Mouse (Mus musculus) heart, embryonic 14.5 days (tissue): ENCODE measurements at regions not wholly inside any gene's neighbourhood (a gene's known extent, or its start where the extent isn't known, plus 50 kb on each side); places are given as distances from the start of the nearest gene placed in this dataset.

Experiments used
- ATAC-seq: fragments of 200-750 bp; cut with Nextera tagmentation; 2 replicates; pipeline ENCODE4 v1.8.0; 2017; ENCODE audit warnings: low read depth, moderate TSS enrichment; ENCODE audit not compliant: insufficient number of reproducible peaks, insufficient read depth, low FRiP score
- H3K27ac ChIP-seq, 2 experiments: fragments of 200-500 bp in 1 of 2; fragments of 300-500 bp in 1 of 2; sonication (generic) in 1 of 2; replicated peaks in 1 of 2; 2 replicates each; pipeline ENCODE4 v1.5.1; 2012 to 2014; ENCODE audit warnings: low read depth in 2 of 2, low read length in 2 of 2, control low read depth in 1 of 2, mild to moderate bottlenecking in 1 of 2, mixed read lengths in 1 of 2; ENCODE audit not compliant: control insufficient read depth in 1 of 2, insufficient read depth in 1 of 2
- H3K27me3 ChIP-seq: fragments of 300-500 bp; sonication (generic); 2 replicates; pipeline ENCODE4 v1.6.1; 2014; ENCODE audit warnings: mild to moderate bottlenecking, low read length, control low read depth; ENCODE audit not compliant: control insufficient read depth, insufficient read depth
- H3K36me3 ChIP-seq: fragments of 300-500 bp; sonication (generic); 2 replicates; pipeline ENCODE4 v1.6.1; 2014; ENCODE audit warnings: mild to moderate bottlenecking, control low read depth, low read length, mixed read lengths; ENCODE audit not compliant: control insufficient read depth, insufficient read depth
- H3K4me1 ChIP-seq, 2 experiments: fragments of 200-500 bp in 1 of 2; fragments of 300-500 bp in 1 of 2; sonication (generic) in 1 of 2; 2 replicates each; pipeline ENCODE4 v1.6.1; 2012 to 2014; ENCODE audit warnings: low read length in 2 of 2, control low read depth in 1 of 2, mixed read lengths in 1 of 2; ENCODE audit not compliant: control insufficient read depth in 2 of 2, insufficient read depth in 2 of 2
- H3K4me2 ChIP-seq: fragments of 300-500 bp; sonication (generic); 2 replicates; pipeline ENCODE4 v1.6.1; 2014; ENCODE audit warnings: mild to moderate bottlenecking, low read length
- H3K4me3 ChIP-seq, 2 experiments: fragments of 200-500 bp in 1 of 2; fragments of 300-500 bp in 1 of 2; sonication (generic) in 1 of 2; 2 replicates each; pipeline ENCODE4 v1.5.1; 2012 to 2014; ENCODE audit warnings: low read length in 2 of 2, mild to moderate bottlenecking in 2 of 2, control low read depth in 1 of 2, low read depth in 1 of 2, moderate library complexity in 1 of 2; ENCODE audit not compliant: control insufficient read depth in 1 of 2, insufficient read depth in 1 of 2
- H3K9ac ChIP-seq: fragments of 300-500 bp; sonication (generic); 2 replicates; pipeline ENCODE4 v1.6.1; 2014; ENCODE audit warnings: mild to moderate bottlenecking, low read length
- H3K9me3 ChIP-seq: fragments of 300-500 bp; sonication (generic); 2 replicates; pipeline ENCODE4 v1.6.1; 2016; ENCODE audit warnings: low read length, control low read depth; ENCODE audit not compliant: control insufficient read depth
- WGBS: fragments of 180-500 bp; shearing (Covaris S2); extraction: QIAGEN DNeasy Blood & Tissue Kit; methylation state at CpG from one replicate; pipeline ENCODE4 v1.1.7; 2014; 5-methylcytosine and 5-hydroxymethylcytosine counted together

DNA sequence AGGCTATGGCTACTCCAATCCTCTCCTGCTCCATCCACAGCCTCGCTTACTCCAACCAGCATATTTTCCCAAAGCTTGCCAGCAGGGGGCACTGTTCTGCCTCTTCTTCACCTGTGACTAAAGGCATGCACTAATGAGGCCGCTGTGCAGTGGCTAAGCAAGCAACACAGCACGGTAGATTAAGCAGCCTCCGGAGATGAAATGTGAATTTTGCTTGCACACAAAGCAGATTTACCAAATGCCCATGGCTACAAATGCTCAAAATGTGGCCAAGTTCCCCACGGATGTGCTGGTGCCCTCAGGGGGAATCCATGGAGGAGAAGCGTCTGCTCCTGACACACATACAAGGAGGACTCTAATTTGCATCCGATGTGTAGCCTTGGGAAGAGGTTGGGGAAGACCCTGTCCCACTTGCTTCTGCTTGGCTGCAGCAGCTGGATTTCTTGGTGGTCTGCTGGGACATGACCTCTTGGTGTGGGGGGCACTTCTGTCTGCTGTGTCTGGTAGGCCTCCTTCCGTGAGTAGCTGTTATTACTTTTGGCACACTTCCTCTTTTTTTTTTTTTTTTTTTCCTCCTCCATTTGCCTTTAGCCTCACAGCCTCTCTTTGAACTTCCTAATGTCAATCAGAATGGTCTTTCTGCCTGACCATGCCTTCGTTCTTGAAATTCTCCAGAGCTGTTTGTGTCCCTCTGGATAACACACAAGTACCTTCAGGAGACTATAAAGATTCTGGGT is 221.1 kb upstream of the Ghitm start:
- no peak overlapping the region for H3K4me3 ChIP-seq
- no peak overlapping the region for H3K9ac ChIP-seq
- no peak overlapping the region for H3K27ac ChIP-seq
- H3K4me2 ChIP-seq: no peak overlapping the region
- no peaks in the 10 kb centered on the region for H3K9me3 ChIP-seq
- ATAC-seq: no peak; the same call in 1 of the 2 replicates
- 39% methylated on average over 9 of the region's 9 CpGs for WGBS
- H3K27me3 ChIP-seq: no peaks in the 10 kb centered on the region
- no peaks in the 10 kb centered on the region for H3K36me3 ChIP-seq
- no peaks in the 10 kb centered on the region for H3K4me1 ChIP-seq

DNA sequence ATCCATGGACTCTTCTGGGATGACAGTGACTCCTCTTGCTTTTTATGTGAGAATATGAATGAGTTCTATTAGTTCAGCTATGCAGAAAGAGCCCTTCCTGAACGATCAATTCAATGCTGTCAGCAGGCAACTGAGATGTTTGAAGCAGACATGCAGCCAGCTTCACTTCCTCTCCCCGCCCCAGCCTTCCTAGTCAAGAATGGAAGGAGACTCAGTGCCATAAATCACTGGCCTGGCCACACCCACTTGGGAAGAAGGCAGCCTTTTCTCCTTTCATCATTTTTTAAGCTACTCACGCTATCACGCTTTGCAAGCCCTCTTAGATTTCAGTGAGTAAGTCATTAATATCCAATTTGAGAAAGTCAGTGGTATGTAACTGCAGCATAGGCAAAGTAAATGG is 188.3 kb upstream of the Ghitm start:
- WGBS: 74% methylated on average over 4 of the region's 4 CpGs
- Histone ChIP-seq H3K27me3 (no peaks in the 10 kb centered on the region), H3K4me3 (no peak overlapping the region), H3K27ac (no peak overlapping the region), H3K9ac (no peak overlapping the region), H3K36me3 (no peaks in the 10 kb centered on the region), H3K4me1 (no peaks in the 10 kb centered on the region), H3K4me2 (no peak overlapping the region), H3K9me3 (no peaks in the 10 kb centered on the region)
- no peak for ATAC-seq

DNA sequence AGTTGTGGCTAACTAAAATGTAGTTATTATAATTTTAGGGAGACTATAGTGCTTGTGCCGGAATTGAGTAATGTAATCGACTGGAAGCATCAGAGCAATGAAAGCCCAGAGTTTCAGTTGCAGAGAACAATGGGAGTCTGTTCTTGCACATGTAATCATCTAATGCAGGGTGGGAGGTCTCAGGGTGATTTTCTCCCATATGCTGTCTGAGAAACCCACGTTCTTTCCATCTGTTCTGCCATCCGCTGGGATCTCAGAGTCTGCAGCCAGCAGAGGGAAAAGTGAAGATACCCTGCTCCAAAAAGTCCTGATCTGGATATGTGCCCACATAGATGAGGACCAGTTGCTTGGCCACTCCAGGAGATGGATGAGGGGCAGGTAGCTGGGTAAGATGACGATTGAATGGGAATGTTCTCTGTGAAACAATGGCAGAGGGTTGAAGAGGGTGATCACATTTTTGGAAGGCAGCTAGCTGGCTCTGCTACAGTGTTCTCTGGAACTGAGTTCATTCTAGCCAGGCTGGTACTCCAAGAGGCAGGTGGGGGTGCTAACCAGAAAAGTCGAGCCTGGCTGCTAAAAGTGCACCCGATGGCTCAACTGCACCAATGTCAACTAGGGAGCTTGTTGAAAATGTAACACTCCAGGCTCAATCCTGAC is 180.3 kb upstream of the Ghitm start:
- no peaks in the 10 kb centered on the region for H3K4me1 ChIP-seq
- H3K4me2 ChIP-seq: no peak overlapping the region
- no peaks in the 10 kb centered on the region for H3K27me3 ChIP-seq
- no peaks in the 10 kb centered on the region for H3K36me3 ChIP-seq
- H3K27ac ChIP-seq: no peak overlapping the region
- no peaks in the 10 kb centered on the region for H3K9me3 ChIP-seq
- no peak overlapping the region for H3K4me3 ChIP-seq
- no peak for ATAC-seq
- H3K9ac ChIP-seq: no peak overlapping the region
- 68% methylated on average over 7 of the region's 7 CpGs for WGBS

DNA sequence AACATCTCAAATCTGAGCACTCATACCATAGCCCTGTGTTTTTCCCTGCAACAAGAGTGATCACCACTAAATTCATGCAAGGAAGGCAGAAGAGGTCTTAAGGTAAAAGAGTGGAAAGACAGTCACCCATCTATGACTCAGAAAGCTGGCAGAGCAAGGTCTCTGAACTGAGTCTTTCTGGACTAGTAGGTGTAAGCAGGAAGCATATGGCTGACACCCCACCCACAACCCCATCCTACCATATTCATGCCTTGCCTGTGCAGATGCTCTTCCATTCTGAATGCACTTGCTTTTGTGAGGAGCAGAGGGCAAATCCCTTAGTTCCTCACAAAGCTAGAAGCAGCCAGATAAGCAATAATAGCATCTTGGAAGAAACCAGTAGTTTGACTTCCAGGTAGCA is 178.8 kb upstream of the Ghitm start:
- no peak for ATAC-seq
- Histone ChIP-seq H3K27ac (no peak overlapping the region), H3K4me3 (no peak overlapping the region), H3K9me3 (no peaks in the 10 kb centered on the region), H3K36me3 (no peaks in the 10 kb centered on the region), H3K9ac (no peak overlapping the region), H3K4me1 (no peaks in the 10 kb centered on the region), H3K27me3 (no peaks in the 10 kb centered on the region), H3K4me2 (no peak overlapping the region)

DNA sequence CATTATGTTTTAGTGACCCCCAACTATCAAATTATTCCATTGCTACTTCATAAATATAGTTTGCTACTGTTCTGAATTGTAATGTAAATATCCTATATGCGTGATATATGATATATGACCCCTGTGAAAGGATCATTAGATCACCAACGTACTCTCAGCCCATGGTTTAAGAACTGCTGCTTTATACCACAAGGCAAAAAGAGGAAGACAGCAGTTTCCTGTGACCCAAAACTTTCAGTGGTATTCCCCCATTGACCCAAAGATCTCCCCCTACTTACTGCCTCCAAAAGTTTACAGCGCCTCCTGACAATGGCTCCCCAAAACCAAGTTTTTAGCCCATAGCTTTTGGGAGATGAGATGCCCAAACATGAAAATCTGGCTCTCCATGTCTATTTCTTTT is 177.8 kb upstream of the Ghitm start:
- no peak overlapping the region for H3K4me3 ChIP-seq
- no peaks in the 10 kb centered on the region for H3K4me1 ChIP-seq
- 77% methylated on average over 3 of the region's 3 CpGs for WGBS
- ATAC-seq: no peak
- H3K4me2 ChIP-seq: no peak overlapping the region
- H3K27ac ChIP-seq: no peak overlapping the region
- no peaks in the 10 kb centered on the region for H3K27me3 ChIP-seq
- H3K9me3 ChIP-seq: no peaks in the 10 kb centered on the region
- no peaks in the 10 kb centered on the region for H3K36me3 ChIP-seq
- H3K9ac ChIP-seq: no peak overlapping the region

DNA sequence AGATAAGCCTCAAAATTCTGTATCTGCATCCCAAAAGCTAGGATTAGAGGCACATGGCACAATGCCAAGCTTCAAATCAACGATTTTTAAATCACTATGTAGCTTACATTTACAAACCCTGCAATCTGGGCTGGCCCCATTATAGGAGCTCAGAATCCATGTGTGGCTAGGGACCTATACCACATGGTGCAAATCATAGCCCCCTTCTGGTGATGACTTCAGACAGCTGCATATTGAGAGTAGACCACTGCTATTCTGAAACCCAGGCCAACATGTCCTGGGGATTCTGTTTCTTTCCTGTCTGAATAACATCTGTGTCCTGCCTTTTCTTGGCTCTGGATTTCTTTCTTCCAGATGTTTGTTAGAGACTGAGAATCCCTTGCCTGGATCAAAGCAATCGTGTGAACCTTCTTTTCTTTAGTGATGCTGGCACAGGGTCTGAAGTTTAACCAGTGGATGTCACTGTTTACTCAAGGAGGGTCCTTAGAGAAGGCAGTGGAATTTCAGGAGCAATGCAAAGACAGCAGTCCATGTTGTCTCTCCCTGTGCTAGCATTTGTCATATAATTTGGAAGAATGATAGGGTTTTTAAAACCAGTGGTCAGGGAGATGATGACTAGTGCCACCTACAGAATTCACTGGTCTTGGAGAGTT is 171.7 kb upstream of the Ghitm start:
- WGBS: 55% methylated on average over 2 of the region's 2 CpGs
- H3K27ac ChIP-seq: no peak overlapping the region
- no peaks in the 10 kb centered on the region for H3K4me1 ChIP-seq
- H3K4me2 ChIP-seq: no peak overlapping the region
- no peak for ATAC-seq
- no peaks in the 10 kb centered on the region for H3K36me3 ChIP-seq
- H3K9me3 ChIP-seq: no peaks in the 10 kb centered on the region
- no peak overlapping the region for H3K9ac ChIP-seq
- no peaks in the 10 kb centered on the region for H3K27me3 ChIP-seq
- H3K4me3 ChIP-seq: no peak overlapping the region

DNA sequence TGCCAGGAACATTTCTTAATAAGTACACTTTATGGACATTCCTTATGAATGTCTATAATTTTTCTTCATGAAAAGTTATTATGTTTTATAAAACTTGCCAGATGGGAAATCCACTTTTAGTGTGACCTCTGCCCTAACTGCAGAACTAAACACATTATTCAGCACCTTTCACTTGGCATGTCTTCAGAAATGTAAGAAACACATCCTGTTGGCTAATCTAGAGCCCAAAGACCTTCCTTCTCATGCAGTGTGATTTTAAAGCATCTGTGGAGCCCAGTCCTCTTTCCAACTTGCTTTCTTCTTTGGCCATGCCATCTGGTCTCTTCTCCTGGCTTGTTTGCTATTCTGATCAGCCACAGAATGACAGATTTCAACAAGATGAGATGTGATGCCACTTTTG is 163.6 kb upstream of the Ghitm start:
- H3K9ac ChIP-seq: no peak overlapping the region
- no peaks in the 10 kb centered on the region for H3K27me3 ChIP-seq
- H3K9me3 ChIP-seq: no peaks in the 10 kb centered on the region
- H3K4me1 ChIP-seq: no peaks in the 10 kb centered on the region
- H3K4me2 ChIP-seq: no peak overlapping the region
- no peak overlapping the region for H3K4me3 ChIP-seq
- H3K36me3 ChIP-seq: no peaks in the 10 kb centered on the region
- no peak overlapping the region for H3K27ac ChIP-seq
- no peak for ATAC-seq
